Mouse (Mus musculus) kidney, adult 9 months (tissue): ENCODE results near the gene Trim80.
"Not testable (repeated sequence)": the region's sequence is repeated elsewhere in the genome, so short reads cannot be mapped to it uniquely, and the experiment has no call there.

Experiments used
- DNase-seq: peaks from one replicate; pipeline ENCODE4 v3.0.0; 2022

Gene Trim80

DNA sequence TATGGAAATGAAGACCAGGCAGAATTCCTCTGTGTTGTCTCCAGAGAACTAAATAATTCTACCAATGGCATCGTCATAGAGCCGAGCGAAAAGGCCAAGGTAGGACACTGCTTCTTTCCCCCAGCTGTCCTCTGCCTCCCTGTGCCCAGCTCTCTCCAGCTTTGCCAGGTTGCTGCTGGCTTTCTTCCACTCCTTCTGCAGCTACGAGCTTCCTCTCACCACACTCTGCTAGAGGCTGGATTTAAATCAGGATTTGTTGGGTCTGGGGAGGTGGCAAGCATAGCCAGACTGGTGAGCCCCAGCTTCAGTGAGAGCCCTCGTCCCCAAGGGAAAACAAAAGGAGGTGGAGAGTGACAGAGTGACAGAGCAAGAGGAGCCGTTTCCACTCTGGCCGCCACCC lies 11.0 kb upstream of the Trim80 start:
- no peak for DNase-seq

DNA sequence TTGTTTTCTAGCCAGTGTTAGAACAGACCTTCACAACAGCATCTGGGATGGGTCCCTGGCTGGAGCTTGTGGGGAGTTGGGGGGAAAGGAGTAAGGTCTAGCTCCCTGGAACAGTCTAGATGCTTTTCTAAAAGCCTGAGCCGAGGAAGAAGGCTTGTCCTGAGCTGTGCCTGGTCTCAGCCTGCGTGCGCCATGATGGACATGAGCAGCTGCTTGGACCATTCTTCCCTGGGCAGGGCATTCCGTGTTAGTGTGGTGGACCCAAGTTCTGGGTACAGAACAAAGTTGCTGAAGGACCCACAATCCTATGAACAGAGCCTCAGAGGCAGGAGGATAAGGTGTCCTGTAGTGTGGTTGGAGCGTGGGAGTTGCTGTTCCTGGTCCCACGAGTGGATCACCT lies 9.8 kb upstream of the Trim80 start:
- no peak for DNase-seq

GRCm38 (mm10) chr11:115432814-115433213 lies 7.5 kb upstream of the Trim80 start:
- DNase-seq: no peak

GRCm38 (mm10) chr11:115433342-115433741 lies 7.0 kb upstream of the Trim80 start:
- DNase-seq: no peak

GRCm38 (mm10) chr11:115435596-115436337 lies 4.6 kb upstream of the Trim80 start:
- no peak for DNase-seq

- no peak for DNase-seq
Measured at GRCm38 (mm10) chr11:115437571-115438122, 2.7 kb upstream of the Trim80 start.

DNA sequence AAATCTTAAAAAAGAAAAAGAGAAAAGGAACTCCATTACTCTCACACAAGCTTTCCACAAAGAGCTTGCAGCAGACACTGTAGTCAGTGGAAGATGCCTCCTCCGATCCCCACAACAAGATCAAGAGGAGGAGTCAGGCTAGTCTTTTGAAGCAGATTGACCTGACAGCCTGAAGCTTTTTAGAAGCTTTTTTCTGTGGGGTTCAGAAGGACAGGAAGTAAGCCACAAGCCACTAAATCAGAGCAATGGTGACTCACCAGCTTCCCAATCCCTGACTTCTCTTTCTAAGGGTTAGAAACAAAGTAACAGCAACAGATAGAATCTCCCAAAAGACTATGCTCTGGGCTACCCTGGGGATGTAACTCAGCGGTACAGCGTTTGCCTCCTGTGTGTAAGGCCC lies 1.0 kb upstream of the Trim80 start:
- DNase-seq: no peak

DNA sequence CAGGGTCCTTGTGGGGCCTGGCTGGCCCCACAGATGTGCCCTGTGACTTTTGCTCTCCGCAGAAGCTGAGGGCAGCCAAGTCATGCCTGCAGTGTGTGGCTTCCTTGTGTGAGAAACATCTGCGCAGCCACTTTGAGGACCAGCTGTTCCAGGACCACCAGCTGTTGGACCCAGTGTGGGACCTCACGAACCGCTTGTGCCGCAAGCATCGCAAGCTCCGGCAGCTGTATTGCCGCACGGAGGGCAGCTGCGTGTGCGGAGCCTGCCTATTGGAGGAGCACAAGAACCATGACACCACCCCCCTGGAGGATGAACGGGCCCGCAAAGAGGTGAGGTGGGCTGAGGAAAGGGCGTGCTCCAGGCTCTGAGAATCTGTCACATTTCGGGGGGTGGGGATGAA lies 1.1 kb downstream of the Trim80 start:
- DNase-seq: no peak

GRCm38 (mm10) chr11:115446906-115447305 lies 6.6 kb downstream of the Trim80 start:
- peak; percentile 78 for DNase-seq

DNA sequence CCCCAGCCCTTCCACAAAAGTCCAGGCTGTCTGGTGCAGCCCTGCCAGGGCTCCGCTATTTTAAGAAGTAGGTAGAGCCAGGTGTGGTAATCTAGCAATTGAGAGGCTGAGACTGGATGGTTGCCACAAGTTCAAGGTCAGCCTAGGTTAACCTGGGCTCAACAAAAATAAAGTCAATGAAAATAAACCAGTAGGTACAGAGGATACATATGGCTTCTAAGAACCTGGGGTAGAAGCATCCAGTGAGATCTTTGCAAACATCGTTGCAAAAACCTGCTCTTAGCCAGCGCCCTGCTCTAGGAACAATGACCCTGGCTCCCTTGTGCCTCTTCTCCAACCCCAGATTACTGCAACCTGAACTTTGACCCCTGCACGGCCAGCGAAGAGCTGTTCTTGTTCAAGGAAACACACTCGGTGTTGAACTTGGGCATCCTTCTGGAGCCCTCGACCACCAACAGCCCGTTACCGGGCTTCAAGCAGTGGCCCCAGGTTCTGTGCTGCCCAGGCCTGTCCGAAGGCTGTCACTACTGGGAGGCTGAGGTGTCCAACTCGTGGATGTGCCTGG lies 7.1 kb downstream of the Trim80 start:
- DNase-seq: peak; percentile 76

GRCm38 (mm10) chr11:115448075-115448474 lies 7.7 kb downstream of the Trim80 start:
- peak; percentile 91 for DNase-seq

GRCm38 (mm10) chr11:115448998-115449397 lies 8.7 kb downstream of the Trim80 start:
- DNase-seq: peak; percentile 94

- DNase-seq: peak; percentile 84
Measured at GRCm38 (mm10) chr11:115450176-115450575, 9.8 kb downstream of the Trim80 start.

DNA sequence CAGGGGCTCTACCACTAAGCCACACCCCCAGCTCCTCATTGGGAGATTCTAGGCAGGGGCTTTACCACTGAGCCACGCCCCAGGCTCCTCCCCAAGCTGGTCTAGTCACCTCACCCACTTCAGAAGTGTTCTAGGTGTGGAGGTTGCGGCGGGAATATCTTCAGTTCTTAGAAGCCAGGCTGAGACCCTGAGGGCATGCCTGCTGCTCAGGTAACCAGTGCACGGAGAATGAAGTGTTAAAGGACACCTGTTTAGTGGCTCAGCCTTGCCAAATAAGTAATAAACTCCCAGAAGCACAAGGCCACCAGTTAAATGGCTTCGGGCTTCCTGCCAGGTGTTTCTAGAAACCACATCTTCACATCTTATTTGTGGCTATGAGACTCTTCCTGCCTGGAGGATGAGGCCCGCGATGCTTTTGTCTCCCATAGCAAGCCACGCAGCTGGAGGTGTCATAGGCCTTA lies 11.5 kb downstream of the Trim80 start:
- peak; percentile 56 for DNase-seq

GRCm38 (mm10) chr11:115452281-115452860 lies 12.0 kb downstream of the Trim80 start:
- DNase-seq: no peak

GRCm38 (mm10) chr11:115453306-115453705 lies 13.0 kb downstream of the Trim80 start:
- peak; percentile 47 for DNase-seq

- DNase-seq: not testable (repeated sequence)
Measured at GRCm38 (mm10) chr11:115454822-115455221, 14.5 kb downstream of the Trim80 start.

DNA sequence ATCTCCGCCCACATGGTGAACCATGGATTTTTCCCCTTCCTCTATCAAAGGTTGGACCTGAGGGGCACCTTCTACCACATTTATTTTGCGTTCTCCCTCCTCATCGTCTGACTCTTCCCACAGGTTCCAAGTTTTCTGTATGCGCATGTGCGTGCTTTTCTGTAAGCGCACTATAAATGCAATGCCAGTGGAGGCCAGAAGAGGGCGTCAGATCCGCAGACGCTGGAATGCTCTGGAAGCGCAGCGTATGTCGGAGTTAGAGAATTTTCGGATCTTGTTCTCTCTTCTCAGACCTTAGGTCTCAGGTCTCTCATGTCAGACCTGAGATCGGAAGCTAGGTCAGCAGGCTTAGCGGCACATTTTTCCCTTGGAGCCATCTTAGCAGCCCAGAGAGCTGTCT lies 15.3 kb downstream of the Trim80 start:
- DNase-seq: no peak

GRCm38 (mm10) chr11:115456182-115456581 lies 15.8 kb downstream of the Trim80 start:
- peak; percentile 35 for DNase-seq

- DNase-seq: peak; percentile 73
Measured at GRCm38 (mm10) chr11:115457405-115457804, 17.1 kb downstream of the Trim80 start.

GRCm38 (mm10) chr11:115460976-115461375 lies 20.6 kb downstream of the Trim80 start:
- DNase-seq: no peak

DNA sequence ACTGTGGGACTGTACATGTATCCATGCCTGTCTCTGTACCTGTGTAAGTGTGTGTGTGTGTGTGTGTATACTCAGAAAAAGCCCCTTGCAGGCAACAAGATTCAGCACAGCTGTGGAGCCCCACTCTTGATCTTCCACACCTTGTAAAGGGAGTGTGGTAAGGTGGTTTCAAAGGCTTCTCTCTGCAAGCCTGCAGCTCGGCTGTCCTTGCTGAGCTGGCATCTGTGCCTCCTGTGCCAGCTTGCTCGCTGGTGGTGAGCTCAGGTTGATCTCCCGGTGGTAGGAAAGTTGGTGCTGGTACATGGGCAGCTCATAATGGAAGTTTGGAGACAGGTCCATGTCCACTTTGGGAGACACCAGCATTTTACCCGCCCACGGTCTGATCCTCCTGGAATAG lies 21.5 kb downstream of the Trim80 start:
- no peak for DNase-seq

DNA sequence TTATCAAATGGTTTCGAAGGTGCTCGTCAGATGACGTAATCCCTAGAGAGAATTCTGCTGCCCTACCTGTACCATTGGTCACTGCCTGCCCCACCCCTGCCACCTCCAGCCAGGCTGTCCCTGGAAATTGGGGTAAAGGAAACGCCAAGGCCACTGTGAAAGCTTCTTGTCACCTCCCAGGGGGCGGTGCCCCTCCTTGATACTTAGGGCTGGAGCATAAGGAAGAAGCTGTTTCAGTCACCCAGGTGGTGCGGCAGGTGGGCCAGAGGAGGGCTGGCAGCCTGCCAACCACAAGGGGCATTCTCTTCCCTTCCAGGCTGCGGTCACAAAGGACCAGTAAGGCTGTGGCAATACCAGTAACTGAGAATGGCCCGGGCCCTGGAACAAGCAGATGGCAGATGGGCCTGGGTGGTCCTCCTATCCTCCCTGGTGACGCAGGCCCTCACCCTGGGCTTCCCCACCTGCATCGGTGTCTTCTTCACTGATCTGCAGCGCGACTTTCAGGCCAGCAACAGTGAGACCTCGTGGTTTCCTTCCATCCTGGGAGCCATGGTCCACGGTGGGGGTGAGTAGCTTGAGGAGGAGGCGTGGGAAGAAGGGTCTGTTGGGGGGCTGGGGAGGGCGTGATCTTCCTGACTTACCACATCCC lies 22.0 kb downstream of the Trim80 start, which contains the start of gene Slc16a5:
Gene Slc16a5 (plus strand): TSS at position 232 of the 649 bp plus-strand sequence.
- peak; percentile 53 for DNase-seq
